Mouse (Mus musculus): ENCODE results near the gene Asxl1. TPM values are rescaled to one million over a fixed set of nuclear protein-coding genes. Genes with fewer than 3 reads are reported as not detected.
"Not testable (repeated sequence)": the region's sequence is repeated elsewhere in the genome, so short reads cannot be mapped to it uniquely, and the experiment has no call there.

The Asxl1 gene
- polyA plus RNA-seq, 1 experiment from 2014 or later: 35.9 TPM

DNA sequence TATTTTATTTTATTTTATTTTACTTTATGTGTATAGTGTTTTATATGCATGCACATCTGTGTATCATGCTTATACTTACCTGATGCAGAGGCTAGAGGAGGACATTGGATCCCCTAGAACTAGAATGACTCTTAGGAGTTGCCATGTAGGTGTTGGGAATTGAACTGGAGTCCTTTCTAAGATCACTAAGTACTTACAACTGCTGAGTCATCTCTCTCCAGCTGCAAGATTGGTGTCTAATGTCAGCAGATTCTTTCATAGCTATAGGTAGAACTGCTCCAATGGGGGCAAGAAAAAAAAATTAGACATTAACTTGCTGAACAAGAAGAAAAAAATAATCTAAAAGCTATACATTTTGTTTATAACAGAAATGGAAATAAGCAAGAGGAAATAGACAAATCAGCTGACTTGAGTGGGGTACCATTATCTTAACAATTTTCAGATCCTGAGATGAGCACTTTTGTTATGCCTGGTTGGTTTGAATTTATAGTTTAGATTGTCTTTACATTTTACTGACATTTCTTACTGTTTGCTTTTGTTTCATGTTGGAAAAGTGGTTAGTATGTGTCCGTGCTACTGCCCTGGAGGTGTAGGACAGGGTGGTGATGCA lies 15.6 kb downstream of the Asxl1 start:
- no peak for TF ChIP-seq CTCF (IDR thresholded peaks at IDR 0.05)
- CTCF ChIA-PET: interaction anchor here (0.8 to 1.2 kb wide), 2 partner anchors 10 to 54 kb away, joined by 3 to 4 read pairs; no protein-coding TSS in a partner anchor
- DNase-seq (ENCODE audit: low read depth, low spot score) (no peak), ATAC-seq (no peak)
- in situ Hi-C loops (cut with MboI; ENCODE audit: low pct_unique_long_range_greater_than_20kb): no loop called here
- no peaks in the 10 kb centered on the region for H3K27me3 ChIP-seq
- POLR2A ChIA-PET: interaction anchor here (1.1 kb wide), 1 partner anchor 9 kb away, joined by 4 read pairs; no protein-coding TSS in a partner anchor

DNA sequence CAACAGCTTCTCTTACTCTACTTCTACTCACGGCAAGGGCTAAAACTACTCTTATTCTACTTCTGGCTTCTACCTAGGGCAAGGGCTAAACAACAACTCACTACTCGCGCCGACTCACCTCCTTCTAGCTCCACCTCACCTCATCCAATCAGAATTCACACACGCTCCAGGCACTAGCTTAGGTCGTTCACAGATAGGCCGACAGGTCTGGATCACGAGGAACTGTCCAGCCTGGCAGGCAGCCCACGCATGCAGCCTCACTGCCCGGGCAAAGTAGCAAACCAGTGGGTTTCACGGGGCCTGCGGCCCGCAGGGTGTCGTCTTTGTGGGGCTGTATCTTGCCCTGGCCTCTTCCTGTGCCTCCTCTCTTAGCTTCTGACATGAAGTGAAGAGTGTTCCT lies 18.9 kb downstream of the Asxl1 start:
- POLR2A ChIA-PET; CTCF ChIA-PET; in situ Hi-C loops (cut with MboI; ENCODE audit: low pct_unique_long_range_greater_than_20kb); ATAC-seq; DNase-seq (ENCODE audit: low read depth, low spot score); H3K27me3 ChIP-seq: not testable (repeated sequence)

DNA sequence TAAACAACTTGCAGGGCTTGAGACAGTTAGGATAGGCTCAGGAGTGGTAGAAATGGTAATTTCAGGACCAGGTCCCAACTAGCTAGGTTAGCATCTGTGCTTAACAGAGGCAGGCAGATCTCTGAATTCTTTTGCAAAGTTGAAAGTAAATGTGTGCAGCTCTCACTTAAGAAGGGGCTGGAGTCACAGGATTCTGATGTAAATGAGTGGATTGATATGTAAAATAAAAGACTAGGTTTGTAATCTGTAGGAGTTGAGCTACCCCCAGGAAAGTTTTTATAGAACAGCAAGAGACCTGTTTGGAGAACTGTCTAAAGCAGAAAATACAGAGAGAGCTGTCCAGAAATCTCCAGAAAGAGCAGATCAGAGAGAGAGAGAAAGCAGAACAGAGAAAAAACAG lies 25.2 kb downstream of the Asxl1 start:
- H3K27me3 ChIP-seq: no peaks in the 10 kb centered on the region
- DNase-seq (ENCODE audit: low read depth, low spot score): no peak
- no peak for TF ChIP-seq CTCF (IDR thresholded peaks at IDR 0.05)
- CTCF ChIA-PET: interaction anchor here (1.1 to 1.5 kb wide), 2 partner anchors 9 to 10 kb away, joined by 3 to 4 read pairs; no protein-coding TSS in a partner anchor
- in situ Hi-C loops (cut with MboI; ENCODE audit: low pct_unique_long_range_greater_than_20kb): no loop called here
- no peak for ATAC-seq
- POLR2A ChIA-PET: no interaction called here

DNA sequence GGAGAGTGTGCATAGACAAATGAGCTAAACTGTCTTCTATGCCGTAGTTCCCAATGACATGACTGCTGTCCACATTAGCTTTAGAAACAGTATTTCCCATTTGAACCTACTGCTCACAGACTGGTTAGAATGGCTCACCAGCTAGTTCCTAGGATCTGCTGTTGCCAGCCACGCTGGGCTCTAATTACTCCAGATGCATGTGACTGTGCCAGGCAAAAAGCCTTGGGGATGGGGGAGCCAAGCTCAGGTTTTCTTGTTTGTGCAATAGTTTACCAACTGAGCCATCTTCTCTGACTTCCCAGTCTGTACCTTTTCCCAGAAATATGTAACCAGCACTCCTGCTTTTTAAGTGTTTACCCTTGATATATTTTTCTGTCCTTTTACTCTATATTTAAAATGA lies 29.8 kb downstream of the Asxl1 start:
- TF ChIP-seq CTCF (IDR thresholded peaks at IDR 0.05): no peak
- CTCF ChIA-PET: interaction anchor here (1.5 kb wide), 1 partner anchor 42 kb away, joined by 3 read pairs; no protein-coding TSS in a partner anchor
- no peak for ATAC-seq
- no peak for DNase-seq (ENCODE audit: low read depth, low spot score)
- POLR2A ChIA-PET: no interaction called here
- H3K27me3 ChIP-seq: no peaks in the 10 kb centered on the region
- in situ Hi-C loops (cut with MboI; ENCODE audit: low pct_unique_long_range_greater_than_20kb): no loop called here

DNA sequence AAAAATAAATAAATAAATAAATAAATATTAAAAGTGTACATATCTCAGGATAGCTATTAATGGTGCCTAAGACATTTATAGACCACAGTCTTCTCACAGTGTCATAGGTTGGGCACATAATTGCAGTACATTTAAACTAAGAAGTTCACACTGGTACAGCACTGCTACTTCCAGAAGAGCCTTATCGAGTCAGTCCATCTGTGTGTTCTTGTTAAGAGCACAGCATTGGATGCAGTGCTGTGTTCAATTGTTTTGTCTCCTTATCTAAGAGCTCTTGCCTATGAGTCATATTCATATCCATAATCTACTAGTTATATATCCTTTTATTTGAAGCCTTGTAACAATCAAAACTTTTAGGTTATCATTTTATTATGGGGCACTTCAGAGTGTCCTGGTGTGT lies 34.9 kb downstream of the Asxl1 start:
- ChIA-PET CTCF (interaction anchor here (1.0 kb wide), 1 partner anchor 9 kb away, joined by 4 read pairs; no protein-coding TSS in a partner anchor), POLR2A (interaction anchor here (0.7 kb wide), 1 partner anchor 106 kb away, joined by 3 read pairs; no protein-coding TSS in a partner anchor)
- ATAC-seq (no peak), DNase-seq (ENCODE audit: low read depth, low spot score) (no peak)
- in situ Hi-C loops (cut with MboI; ENCODE audit: low pct_unique_long_range_greater_than_20kb): no loop called here
- H3K27me3 ChIP-seq: no peaks in the 10 kb centered on the region
- no peak for TF ChIP-seq CTCF (IDR thresholded peaks at IDR 0.05)

DNA sequence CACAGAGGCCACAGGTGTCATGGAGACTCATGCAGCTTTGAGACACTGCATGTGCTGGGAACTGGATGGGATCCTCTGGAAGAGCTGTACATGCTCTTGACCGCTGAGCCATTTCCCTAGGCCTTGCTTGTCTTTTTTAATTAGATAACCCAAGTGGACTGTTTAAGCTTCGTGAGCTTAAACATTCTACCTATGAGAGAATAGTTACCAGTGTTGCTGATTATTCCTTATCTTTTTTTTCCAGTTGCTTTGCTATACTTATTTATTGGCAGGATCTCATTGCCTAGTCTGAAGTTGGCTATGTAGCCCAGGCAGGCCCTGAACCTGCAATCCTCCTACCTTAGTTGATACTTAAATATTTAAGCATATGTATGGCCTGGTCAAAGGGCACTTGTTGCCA lies 44.2 kb downstream of the Asxl1 start:
- no peaks in the 10 kb centered on the region for H3K27me3 ChIP-seq
- ATAC-seq: no peak
- POLR2A ChIA-PET: no interaction called here
- no peak for TF ChIP-seq CTCF (IDR thresholded peaks at IDR 0.05)
- CTCF ChIA-PET: interaction anchor here (0.9 kb wide), 1 partner anchor 16 kb away, joined by 3 read pairs; no protein-coding TSS in a partner anchor
- in situ Hi-C loops (cut with MboI; ENCODE audit: low pct_unique_long_range_greater_than_20kb): no loop called here
- no peak for DNase-seq (ENCODE audit: low read depth, low spot score)

DNA sequence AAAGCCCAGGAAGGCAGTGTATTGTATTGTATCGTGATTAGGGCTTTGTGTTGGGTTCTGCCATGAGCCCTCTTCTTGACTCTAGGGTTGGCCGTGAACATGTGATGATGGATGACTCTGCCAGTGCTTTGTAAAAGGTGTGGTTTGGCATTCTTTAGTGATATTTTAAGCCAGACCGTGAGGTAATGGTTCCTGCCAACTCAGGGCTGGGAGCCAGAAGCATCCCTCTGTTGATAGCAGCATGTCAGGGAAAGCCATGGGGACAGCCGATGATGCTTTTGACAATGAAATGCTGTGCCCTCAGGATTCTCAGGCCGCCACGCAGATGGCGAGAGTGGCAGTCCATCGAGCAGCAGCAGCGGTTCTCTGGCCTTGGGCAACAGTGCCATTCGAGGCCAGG lies 47.4 kb downstream of the Asxl1 start:
- no peaks in the 10 kb centered on the region for H3K27me3 ChIP-seq
- POLR2A ChIA-PET: no interaction called here
- CTCF ChIA-PET: interaction anchor here (0.8 kb wide), 1 partner anchor 53 kb away, joined by 4 read pairs; no protein-coding TSS in a partner anchor
- in situ Hi-C loops (cut with MboI; ENCODE audit: low pct_unique_long_range_greater_than_20kb): no loop called here
- TF ChIP-seq CTCF (IDR thresholded peaks at IDR 0.05): no peak
- DNase-seq (ENCODE audit: low read depth, low spot score) (no peak), ATAC-seq (no peak)

DNA sequence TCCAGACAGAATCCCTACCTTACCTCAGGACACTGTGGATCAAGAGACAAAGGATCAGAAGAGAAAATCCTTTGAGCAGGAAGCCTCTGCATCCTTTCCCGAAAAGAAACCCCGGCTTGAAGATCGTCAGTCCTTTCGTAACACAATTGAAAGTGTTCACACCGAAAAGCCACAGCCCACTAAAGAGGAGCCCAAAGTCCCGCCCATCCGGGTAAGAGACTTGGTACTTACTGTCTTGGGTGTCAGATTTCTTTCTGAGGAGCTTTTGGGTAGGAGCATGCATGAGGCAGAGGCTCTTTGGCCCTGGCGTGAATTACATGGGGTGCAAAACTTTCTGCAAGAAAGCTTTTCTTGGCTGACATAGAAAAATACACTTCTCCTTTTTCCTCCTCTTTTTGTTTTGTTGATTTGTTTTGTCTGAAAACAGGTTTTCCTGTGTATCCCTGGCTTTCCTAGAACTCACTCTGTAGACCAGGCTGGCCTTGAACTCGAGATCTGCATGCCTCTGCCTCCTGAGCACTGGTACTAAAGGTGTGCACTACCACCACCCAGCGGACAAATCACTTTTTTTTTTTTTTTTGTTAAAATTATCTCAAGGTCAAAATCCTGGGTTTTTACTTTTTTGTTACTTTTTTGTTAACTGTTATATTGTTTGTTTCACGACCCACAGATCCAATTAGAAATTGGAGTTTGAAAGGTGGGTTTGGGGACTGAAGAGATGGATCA lies 52.3 kb downstream of the Asxl1 start:
- DNase-seq (ENCODE audit: low read depth, low spot score) (no peak), ATAC-seq (no peak)
- CTCF ChIA-PET: interaction anchor here (1.0 kb wide), 1 partner anchor 23 kb away, joined by 3 read pairs; no protein-coding TSS in a partner anchor

DNA sequence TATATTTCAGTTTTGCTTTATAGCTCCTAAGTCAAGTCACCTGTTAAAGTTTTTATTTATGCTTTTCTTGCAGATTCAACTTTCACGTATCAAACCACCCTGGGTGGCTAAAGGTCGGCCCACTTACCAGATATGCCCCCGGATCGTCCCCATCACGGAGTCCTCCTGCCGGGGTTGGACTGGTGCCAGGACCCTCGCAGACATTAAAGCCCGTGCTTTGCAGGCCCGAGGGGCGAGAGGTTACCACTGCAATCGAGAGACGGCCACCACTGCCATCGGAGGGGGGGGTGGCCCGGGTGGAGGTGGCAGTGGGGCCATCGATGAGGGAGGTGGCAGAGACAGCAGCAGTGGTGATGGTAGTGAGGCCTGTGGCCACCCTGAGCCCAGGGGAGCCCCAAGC lies 53.5 kb downstream of the Asxl1 start:
- H3K27me3 ChIP-seq: no peaks in the 10 kb centered on the region
- ATAC-seq: no peak
- TF ChIP-seq CTCF (IDR thresholded peaks at IDR 0.05): no peak
- ChIA-PET CTCF (interaction anchor here (1.0 to 1.3 kb wide), 2 partner anchors 22 to 59 kb away, joined by 3 to 4 read pairs; no protein-coding TSS in a partner anchor), POLR2A (no interaction called here)
- in situ Hi-C loops (cut with MboI; ENCODE audit: low pct_unique_long_range_greater_than_20kb): no loop called here
- no peak for DNase-seq (ENCODE audit: low read depth, low spot score)

More for the DNA sequence above, 52.3 kb downstream of the Asxl1 start:
- no peaks in the 10 kb centered on the region for H3K27me3 ChIP-seq
- no peak for TF ChIP-seq CTCF (IDR thresholded peaks at IDR 0.05)
- in situ Hi-C loops (cut with MboI; ENCODE audit: low pct_unique_long_range_greater_than_20kb): no loop called here
- POLR2A ChIA-PET: no interaction called here

DNA sequence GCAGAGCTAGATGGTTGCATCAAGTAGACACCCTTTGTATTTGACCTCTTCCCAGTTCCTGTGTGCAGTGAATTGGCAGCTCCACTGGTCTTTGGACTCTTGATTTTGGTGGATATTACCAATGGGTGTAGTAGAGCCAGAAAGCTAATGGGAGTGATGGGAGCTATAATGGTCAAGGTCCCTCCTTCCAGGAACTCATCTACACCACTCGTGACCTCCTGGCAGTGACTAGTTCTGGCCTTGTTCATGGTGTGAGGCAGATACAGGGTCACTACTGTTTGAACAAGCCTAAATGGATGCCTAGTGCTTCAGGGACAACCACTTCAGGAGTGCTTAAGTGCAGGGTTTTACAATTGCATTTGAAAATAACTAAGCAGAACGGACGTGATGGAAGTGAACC lies 58.4 kb downstream of the Asxl1 start:
- no peaks in the 10 kb centered on the region for H3K27me3 ChIP-seq
- ChIA-PET CTCF (interaction anchor here (1.2 kb wide), 1 partner anchor 9 kb away, joined by 7 read pairs; no protein-coding TSS in a partner anchor), POLR2A (no interaction called here)
- ATAC-seq: no peak
- no peak for TF ChIP-seq CTCF (IDR thresholded peaks at IDR 0.05)
- DNase-seq (ENCODE audit: low read depth, low spot score): no peak
- in situ Hi-C loops (cut with MboI; ENCODE audit: low pct_unique_long_range_greater_than_20kb): no loop called here

DNA sequence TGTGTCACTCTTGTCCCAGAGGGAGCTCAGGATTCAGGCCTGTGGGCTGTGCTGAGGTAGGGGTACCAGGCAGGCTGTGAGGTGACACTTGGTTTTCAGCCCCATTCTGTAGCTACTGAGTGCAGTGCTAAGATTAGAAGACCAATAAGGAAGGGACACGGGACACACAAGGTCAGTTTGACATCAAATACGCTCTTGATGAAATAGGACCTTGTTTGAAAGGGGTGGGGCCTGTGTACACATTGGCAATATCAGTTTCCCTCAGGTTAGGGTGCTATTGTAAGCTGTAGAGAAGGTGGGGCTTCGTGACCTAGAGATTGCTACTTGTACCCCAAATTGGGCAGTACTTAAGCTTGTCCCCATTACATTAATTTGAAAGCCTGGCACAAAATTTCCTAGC lies 59.3 kb downstream of the Asxl1 start:
- ChIA-PET POLR2A (no interaction called here), CTCF (interaction anchor here (1.2 kb wide), 1 partner anchor 10 kb away, joined by 7 read pairs; no protein-coding TSS in a partner anchor)
- DNase-seq (ENCODE audit: low read depth, low spot score) (no peak), ATAC-seq (no peak)
- TF ChIP-seq CTCF (IDR thresholded peaks at IDR 0.05): no peak
- H3K27me3 ChIP-seq: no peaks in the 10 kb centered on the region
- in situ Hi-C loops (cut with MboI; ENCODE audit: low pct_unique_long_range_greater_than_20kb): no loop called here
